Mouse (Mus musculus) common myeloid progenitor, adult 5-6 weeks (primary cell): ENCODE results near the gene Dek. TPM values are rescaled to one million over a fixed set of nuclear protein-coding genes. Genes with fewer than 3 reads are reported as not detected.
A peak's percentile ranks its signal among the peaks of the same experiment; 100 is the strongest.

Source experiments
- ATAC-seq: replicated peaks from 2 replicates; pipeline ENCODE4 v1.8.0; 2016; ENCODE audit warnings: low read depth, mild to moderate bottlenecking, moderate TSS enrichment, inconsistent platforms; ENCODE audit not compliant: poor library complexity, severe bottlenecking
- total RNA-seq: library from RNA; stranded (forward); fragments of 200-1000, 187-1606 nt; gene quantifications from 2 replicates; pipeline ENCODE4 v1.2.3, GENCODE M21; 2017

Dek gene
- total RNA-seq, 1 experiment from 2014 or later = 820 TPM

DNA sequence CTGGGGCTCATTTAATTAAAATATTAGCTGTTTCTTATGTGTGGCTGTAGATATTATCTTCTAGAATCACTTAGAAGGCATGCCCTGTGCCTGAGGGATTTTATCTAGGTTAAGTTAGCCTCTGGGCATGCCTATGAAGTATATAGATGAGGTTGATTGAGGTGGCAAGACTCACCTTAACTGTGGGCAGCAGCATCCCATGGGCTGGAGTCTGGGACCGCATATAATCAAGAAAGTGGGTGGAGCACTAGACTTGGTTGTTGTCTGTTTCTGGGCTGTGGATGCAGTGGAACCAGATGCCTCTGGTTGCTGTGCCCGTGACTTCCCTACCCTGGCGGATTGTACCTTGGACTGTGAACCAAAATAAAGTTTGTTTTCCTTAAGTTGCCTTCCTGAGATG is 6.1 kb upstream of the Dek start:
- no peak for ATAC-seq

DNA sequence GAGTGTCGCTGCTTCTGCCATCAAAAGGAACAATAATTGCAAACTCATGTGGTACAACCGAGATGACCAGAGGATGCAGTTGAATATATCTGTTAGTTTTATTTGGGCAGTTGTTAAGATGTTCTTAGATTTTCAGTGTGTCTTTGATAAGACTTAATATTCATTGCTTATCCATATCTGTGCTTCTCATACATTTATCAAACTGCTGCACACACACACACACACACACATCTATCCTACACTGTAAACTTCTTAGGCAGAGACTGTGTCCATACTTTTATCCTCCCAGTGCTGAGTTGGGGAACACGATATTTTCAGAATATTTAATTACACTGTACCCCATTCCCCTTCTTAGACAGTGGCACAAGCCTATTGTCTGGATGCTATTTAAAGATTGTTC is 5.2 kb upstream of the Dek start:
- ATAC-seq = no peak

DNA sequence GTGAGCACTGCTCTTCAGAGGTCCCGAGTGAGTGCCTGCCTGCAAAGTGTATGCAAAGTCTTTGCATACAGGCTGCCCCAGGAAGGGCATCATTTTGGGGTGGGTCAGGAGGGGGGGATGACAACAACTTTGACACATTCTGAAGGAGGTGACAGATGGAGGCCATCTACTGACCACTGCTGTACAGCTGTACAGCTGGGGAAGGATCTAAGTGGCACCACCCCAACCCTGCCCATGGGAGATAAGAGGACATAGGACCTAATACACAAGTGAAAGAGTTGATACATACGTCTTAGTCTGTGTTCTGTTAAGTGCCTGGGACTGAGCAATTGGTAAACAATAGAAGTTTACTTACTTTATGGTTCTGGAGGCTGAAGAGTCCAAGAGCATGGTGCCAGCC is 3.2 kb upstream of the Dek start:
- ATAC-seq = no peak

DNA sequence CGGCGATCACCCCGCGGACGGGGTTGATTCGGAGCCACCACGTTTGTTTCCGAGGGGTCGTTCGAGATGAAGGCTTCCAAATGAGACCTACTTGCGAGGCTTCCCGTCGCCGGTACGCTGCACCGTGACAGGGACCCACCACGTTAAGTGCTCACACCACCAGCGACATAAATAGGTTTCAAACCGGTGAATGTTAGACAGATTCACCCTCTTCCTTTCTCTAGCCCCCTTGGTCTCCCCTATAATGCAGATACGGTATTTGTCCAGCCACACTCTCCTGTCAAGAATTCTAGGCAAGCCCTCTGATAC is 533 bp upstream of the Dek start:
- ATAC-seq = no peak

DNA sequence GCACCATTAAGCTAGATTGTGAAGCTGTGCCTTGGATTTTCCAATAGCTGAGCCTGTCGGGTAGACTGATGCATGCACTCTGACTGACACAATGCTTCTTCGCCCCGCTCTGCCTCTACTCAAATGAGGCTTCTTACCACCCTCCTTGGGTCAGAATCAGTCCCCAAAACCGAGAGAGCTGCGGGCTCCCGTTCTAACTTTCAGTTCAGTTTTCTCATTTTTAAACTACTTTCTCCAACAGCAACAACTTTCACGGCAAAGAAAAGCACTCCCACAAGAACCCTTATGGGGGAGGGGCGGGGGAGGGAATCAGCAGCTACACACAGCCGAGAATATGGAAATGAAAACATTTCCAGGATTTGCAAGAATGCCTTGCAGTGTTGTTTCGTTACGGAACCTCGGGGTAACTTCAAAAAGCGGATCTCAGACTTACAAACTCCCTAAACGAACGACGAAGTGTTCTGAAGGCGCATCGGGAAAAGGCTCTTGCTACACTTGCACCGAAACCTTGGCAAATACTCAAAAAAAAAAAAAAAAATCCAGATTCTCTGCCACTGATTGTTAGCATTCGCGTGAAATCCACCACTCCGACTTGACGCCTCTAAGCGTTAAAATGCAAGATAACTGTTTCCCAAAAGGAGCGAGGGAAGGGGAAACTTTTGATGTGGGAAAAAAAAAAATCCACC is 1.0 kb downstream of the Dek start:
- ATAC-seq = peak; percentile 24

DNA sequence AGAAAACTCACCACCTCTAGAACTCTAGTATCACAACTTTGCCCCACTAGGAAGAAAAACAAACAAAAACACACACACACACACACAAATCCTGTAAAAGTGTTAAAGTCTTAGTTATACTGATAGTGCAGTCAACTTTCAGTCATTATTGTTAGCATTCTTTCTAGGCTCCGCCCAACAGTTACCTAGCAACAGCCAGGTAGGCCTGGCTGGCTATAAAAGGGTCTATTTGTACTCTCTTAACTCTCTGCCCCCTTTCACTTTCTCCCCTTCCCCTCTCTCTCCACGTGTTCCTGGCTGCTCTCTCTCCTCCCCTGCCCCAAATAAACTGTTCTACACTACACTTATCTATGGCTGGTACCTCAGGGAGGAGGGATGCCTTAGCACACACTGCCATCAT is 1.9 kb downstream of the Dek start:
- no peak for ATAC-seq

DNA sequence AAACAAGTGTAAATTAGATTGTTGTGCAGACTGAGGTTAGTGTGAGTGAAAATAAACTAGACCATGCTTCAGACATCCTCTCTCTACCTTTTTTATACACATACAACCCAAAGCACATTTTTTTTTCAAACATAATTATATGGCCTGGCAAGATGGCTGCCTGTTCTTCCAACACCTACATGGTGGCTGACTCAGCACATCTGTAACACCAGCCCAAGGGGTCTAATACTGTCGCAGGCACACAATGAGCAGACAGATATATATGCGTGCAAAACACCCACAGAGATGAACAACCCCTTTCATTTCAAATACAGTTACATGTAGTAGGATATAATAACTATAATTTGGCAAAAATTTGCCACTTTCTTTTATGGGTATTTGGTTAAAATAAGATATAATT is 5.4 kb downstream of the Dek start:
- ATAC-seq = no peak

DNA sequence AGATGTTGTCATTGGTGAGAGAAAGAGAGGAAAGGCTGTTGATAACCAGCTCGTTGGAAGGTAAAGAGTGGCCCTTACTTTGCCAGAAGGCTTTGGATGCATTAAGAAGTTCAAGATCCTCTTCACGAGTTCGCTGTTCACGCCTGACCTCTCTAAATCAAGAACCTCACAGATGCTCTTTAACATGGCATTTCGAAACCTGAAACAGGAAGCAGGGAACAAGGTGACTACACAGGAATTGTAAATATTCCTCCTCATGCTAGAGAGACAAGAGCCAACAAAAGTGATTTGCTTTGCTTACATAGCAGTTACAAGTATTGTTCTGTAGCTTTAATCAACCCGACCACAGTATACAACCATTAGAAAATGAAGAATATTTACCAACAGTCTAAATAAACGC is 6.7 kb downstream of the Dek start:
- ATAC-seq = no peak

DNA sequence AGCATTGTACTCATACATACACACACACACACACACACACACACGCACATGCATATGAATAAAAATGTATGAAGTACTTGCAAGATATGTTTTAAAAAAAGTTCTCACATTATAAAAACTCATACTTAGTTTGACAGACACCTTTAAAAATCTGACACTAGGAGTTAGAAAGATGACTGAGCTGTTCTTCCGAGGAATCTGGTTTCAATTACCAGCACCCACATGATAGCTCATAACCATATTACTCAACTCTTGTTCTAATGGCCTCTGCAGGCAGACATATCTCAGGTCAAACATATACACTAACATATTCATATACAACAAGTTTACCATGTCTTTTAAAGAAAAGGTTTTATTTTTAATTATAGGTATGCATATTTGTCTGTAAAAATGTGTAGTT is 9.4 kb downstream of the Dek start:
- ATAC-seq = no peak

DNA sequence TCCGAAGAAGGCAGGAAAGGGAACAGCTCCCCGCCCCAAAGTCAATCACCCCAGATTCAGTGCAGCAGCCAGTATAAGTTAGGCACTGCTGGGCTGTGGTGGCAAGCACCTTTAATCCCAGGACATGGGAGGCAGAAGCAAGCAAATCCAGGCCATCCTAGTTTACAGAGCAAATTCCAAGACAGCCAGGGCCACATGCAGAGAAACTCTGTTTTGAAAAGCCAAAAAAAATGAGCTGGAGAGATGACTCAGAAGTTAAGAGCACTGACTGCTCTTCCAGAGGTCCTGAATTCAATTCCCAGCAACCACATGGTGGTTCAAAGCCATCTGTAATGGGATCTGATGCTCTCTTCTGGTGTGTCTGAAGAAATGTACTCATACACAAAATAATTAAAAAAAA is 12.2 kb downstream of the Dek start:
- ATAC-seq = no peak

DNA sequence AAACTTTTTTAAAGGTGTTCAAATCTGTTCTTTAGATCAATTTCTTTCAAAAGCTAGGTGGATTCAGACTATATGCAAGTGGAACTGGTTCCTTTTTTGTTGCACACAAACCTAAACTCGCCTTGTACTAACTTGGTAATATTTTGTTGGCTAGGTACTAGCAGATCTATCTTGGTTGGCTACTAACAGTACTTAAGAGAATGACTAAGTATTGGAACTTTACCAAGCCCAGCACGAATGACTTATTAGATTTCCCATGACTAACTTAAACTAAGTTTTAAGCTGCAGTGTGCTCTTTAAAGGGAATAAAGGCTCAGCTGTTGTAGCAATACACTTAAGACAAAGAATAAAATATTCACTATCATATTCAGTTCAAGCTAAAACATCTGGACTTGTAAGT is 16.7 kb downstream of the Dek start:
- ATAC-seq = no peak

DNA sequence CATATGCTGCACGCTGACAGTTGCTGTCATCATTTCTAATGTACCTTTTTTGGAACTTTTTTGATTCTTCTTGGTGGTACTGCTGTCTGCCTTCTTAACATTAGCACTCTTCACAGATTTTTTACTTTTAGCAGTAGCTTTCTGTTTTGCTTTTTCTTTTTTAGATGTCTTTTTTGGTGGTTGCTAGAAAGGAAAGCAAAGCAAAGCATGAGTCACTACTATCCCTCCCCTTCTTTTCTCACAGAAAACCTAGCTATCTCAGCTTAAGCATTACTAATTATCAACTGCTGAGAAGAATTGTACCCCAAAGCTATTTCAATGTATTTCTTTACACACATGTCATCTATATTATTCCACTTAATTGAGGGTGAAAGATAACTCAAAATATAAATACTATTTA is 17.6 kb downstream of the Dek start:
- no peak for ATAC-seq

DNA sequence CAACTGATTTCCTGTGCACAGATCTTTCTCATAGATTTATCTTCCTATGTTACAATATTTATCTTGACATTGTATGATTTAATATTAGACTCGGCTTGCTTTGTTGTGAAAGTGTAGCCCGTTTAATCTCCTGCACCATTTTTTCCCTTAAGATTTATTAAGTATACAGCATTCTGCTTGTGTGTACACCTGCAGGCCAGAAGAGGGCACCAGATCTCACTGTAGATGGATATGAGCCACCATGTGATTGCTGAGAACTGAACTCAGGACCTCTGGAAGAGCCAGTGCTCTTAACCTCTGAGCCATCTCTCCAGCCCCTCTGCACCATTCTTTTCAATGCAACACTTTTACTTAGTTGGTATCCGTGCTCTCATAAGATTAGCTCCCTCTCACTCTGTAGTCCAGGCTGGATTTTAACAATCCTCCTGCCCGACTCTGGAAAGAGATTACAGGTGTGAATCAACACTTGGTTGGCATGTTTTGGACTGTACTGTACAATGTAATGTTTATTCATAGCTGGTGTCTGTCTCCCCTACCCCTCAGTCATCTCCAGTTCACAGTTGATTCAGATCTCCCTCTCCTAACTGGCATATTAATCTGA is 25.0 kb downstream of the Dek start:
- no peak for ATAC-seq

DNA sequence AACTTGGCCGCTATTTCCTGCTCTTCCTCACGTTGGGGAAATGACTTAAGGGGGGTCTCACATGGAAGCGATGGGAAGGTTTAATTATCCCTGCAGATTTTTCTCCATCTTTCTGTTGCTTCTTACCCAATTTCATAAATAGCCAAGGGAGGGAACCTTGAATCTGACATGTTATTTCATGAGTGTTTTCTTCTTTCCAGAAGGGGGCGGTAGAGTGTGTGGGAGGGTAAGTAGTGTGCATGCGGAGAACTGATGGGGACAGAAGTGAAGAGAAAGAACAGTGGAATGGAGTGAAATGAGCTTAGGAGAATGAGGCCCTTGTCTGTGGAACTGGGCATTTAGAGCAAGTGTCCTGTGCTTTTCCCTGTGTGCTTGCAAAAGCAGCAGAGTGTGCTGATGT is 27.2 kb downstream of the Dek start:
- ATAC-seq = peak; percentile 29; the same call in 1 of the 2 replicates

DNA sequence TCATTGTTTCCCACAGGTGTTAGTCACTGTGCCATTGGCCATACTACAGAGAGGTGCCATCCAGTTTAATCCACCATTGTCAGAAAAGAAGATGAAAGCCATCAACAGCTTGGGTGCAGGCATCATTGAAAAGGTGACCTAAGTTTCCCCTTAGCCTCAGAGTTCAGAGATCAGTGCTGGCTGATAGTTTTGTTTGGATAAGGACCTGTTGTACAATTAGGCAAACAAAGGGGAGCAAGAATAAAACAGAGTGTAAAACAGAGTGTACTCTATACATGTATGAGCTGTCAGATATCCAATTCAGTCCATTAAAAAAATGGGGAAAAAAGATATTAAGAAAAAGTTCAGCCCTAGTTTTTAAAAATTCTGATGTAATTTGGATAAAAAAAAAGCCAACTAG is 28.6 kb downstream of the Dek start:
- ATAC-seq = no peak

DNA sequence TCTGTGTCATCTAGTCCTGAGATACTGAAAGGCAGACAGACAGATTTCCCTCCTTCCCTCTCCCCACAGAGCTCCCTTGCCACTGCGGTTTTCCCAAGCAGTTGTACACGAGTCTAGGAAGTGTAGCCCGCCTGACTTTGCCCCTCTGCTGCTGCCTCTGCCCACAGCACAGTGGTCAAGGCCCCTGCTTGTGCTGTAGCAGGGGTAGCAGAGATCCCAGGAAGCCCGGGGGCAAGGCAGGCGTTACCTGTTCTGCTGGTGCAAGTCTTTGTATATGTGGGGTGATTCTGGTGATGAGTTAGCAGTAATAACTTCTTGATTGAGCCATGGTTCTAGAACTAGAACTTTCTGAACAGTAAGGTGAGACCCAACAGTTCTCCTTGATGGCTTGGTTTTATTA is 29.8 kb downstream of the Dek start:
- ATAC-seq = no peak

DNA sequence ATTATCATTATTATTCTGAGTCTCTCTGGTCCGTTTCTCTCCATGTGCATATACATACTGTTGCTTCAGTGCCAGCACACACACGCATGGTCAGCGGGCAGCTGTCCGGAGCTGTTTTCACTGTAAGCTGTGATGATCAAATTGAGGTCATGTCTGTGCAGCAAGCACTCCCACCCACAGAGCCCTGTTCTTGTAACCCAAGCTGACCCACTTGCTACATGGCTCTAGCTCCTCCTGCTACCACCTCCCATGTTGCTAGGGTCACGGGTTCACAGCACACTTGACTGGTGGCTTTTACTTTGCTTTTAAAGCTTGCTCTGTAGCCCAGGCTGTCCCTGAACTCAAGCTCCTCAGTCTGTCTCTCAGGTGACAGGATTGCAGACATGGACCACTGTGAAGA is 33.5 kb downstream of the Dek start:
- ATAC-seq = no peak

DNA sequence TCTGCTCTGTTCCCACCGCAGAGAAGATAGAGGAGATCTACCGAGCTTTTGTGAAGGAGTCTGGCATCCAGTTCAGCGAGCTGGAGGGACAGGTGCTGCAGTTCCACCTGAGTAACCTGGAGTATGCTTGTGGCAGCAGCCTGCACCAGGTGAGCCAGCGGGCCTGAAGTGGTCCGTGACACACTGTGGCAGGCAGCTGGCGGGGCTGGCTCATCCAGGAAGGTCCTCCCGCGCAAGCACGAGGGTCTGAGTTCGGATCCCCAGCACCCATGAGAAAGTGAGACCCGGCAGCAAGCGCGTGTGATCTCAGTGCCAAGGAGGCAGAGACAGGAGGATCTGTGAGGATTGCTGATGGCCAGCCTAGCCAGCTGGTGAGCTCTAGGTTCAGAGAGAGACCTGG is 34.1 kb downstream of the Dek start:
- no peak for ATAC-seq

DNA sequence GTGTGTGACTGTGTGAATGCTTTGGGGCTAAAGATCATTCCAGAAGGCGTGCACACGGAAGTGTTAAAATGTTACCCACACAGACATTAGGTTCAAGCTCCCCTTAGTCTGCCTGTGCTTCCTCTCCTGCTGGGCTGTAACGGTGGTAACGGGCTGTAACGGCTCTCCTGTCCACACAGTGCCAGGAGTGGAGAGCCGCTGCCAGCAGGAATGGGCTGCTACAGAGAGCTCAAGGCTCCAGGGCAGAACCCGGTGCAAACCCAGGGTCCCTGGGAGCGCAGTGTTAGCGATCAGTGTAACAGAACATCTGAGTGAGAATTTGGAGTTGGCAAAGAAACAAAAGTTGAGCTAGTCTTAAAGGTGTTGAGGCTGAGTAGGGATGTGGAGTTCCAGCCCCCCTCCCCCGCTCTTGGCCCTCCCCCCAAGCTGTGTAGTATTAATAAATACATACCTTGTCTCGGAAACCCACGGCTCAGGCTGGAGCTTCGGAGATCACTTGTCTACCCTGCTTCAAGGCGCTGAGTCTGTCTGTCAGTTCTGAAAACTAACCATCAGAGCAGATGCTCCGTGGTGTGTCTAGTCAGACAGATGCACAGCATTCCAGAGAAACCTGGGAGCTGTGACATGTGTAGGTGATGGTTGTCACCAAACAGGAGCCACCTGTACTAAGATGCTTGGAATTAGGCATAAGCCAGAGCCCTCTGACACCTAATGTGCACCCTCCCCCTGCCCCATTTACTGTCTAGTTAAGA is 35.5 kb downstream of the Dek start:
- no peak for ATAC-seq

DNA sequence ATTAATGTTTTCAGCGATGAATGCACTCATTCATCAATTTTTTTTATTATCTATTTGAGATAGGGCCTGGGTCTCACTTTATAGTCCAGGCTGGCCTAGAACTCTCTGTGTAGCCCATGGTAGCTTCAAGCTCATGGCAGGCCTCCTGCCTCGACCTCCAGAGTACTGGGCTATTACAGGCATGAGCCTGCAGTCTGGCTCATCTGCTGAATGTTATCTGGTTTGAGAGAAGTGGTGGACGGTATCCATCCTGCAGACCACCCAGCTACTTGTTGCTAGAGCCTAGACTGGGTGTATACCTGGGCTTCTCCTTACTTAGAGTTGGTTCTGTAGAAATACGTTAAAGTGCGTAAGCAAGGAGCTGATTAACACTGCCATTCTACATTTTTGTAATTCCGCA is 39.0 kb downstream of the Dek start:
- no peak for ATAC-seq

DNA sequence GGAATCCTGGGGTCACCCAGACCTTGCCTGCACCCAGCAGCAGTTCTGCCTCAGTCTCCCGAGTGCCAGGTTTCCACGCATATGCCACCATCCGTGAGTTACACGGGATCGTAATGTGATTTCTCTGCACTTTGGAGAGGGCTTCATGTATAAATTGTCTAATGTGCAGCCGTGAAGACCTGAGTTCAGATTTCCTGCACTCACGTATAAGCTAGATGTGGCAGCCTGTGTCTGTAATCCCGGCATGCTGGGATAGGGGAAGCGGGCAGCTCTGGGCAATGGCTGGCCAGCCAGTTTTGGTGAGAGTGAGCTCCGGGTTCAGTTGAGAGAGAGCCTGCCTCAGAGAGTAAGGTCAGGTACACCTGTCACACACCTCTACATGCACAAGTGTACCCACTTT is 39.5 kb downstream of the Dek start:
- no peak for ATAC-seq
